Mouse (Mus musculus): ENCODE results near the gene A830005F24Rik. TPM values are rescaled to one million over a fixed set of nuclear protein-coding genes. Genes with fewer than 3 reads are reported as not detected.
A peak's percentile ranks its signal among the peaks of the same experiment; 100 is the strongest.

Gene A830005F24Rik
- polyA plus RNA-seq, 1 experiment from 2014 or later, result 1.4 TPM

DNA sequence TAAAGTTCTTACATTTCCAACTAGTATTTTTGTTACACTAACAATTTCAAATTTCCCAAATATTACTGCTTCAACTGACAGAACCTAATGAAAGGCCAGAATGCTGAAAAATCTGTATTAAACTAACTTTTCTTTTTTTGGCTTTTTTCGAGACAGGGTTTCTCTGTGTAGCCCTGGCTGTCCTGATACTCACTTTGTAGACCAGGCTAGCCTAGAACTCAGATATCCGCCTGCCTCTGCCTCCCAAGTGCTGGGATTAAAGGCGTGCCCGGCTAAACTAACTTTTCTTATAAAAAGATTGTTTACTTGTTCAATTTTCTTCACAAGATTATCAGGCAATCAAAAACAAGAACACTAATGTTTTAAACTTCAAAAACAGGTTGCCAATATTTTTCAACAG lies 31.5 kb downstream of the A830005F24Rik start:
- DNase-seq (ENCODE audit: low spot score), result no peak

DNA sequence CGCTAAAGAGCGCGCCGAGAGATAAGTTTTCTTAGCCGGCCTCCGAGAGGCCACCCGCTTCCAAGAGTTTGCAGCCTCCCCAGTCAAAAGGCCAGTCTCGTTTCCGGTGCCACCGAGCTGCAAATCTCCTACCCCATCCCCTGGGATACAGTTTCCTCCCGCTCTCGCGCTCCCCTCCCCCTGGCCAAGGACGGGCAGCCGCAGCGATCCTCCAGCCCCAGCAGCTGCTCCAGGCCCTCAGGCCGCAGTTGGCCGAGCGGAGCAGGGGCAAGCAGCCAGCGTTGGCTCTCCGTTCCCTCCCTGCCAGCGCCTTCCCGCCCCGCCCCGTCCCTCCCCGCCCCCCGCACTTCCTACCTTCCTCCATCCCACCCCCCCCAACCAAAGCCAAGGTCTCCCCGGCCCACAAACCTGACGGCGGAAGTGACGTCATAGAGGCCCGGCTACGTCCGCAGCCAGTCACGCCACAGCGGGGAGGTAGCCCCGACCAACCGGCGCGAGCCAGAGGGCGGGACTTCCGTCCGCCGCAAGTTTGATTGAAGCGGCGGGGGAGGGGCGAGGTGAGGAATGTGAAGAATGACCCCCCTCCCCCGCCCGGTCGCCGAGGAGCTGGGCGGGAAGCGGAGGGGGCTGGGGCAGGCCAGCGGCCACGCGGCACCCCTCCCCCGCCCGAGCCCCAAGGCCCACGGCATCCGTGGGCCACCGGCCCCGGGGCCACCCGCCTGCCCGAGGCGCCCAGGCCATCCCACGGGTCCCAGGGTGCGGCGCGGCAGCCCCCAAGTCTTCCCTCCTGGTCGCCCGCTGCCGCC lies 32.3 kb downstream of the A830005F24Rik start:
- DNase-seq (ENCODE audit: low spot score), result peak; percentile 99

DNA sequence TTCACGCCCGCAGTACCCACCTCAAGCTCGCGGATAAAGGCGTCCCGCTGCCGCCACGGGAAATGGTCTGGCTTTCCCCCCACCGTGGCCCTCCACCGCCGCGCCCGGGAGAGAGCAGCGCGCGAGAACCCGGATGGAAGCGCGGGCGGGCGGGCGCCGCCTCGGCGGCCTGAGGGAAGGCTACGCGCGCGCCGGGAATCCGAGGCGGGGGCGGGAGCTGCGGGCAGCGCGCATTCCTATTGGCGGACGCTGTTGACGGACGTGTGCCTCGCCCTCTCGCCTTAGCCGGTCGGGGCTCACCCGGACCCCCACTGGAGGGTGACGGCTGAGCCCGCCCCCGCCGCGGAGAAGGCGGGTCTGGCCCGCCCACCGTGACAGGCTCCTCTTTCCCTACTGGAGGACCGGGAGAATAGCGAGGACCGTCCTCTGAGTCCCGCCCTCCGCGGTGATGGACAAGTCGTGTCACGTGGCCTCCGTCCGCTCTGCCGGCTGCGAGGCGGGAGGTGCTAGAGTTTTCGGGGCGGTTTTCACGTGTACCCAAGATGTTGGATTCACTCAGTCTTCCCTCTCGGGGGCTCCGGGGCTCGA lies 33.1 kb downstream of the A830005F24Rik start:
- peak; percentile 97 for DNase-seq (ENCODE audit: low spot score)

DNA sequence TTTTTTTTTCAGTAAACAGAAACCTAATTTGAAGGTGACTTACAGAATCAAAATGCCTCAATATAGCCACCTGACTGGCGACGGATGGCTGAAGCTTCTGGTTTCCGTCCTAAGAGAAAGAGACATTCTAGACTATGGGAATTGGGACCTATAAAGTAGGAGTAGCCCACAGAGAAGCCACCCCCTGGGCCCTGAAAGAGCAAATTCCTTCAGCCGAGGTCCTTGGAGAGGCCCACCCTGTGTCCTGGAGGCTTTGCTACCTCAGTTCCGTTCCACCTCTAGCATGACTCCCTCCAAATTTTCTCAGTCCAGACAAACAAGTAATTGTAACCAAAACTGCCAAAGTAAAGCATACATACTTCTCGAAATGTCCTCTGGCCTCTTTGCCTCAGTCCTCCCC lies 34.3 kb downstream of the A830005F24Rik start:
- DNase-seq (ENCODE audit: low spot score), result no peak

DNA sequence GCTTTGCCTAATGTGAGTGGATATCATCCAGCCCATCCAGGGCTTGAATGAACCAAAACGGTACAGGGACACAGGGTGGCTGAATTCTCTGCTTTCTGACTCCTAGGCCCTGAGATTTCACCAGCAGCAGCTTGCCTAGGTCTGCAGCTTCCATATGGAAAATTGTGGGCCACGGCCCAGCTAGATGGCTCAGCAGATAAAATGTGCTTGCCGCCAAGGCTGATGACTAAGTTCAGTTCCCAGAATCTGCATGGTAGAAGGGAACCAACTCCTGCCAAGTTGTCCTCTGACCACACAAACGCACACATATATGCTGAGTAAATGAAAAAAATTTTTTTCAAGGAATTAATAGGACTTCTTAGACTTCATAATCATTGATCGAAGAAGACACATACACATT lies 34.9 kb downstream of the A830005F24Rik start:
- no peak for DNase-seq (ENCODE audit: low spot score)

DNA sequence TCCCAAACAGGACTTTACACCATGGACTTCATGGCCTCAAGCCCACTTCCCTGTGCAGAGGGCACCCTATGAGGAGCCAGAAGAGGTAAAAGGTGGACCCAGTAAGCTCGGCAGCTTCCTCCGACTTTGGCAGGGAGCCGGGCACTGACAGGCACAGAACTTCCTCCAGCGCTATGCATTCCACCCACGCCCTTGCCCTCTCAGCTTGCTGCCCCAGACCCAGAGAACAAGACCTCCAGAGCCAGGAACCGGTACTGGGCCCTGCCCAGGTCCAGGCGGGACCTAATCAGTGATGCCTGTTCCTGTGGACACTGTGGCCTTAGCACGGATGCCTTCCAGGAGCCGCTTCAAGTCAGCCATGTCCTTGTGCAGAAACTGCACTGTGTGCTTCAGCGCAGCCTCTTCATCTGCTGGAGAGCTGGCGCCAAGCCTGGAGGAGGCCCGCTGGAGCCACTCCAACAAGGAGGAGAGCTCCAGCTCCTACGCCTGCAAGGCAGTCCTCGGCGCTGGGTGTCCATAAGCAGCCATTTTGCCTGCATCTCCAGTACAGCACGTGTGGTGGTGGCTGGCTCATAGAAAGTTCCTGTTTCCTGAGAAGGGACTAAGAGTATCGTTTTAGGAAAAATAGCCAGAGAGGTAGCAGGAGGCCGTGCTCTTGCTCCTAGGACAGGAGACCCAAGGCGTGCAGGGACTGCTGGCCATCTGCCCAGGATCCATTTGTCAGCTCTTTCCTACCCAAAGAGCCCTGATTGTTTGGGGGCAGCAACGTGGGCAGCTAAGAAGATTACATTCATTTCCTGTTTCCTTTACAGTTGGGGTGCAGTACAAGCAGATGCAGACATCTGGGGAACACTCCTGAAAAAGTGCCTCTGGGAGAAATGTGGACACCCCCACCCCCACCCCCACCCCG lies 39.1 kb downstream of the A830005F24Rik start:
- DNase-seq (ENCODE audit: low spot score), result no peak

DNA sequence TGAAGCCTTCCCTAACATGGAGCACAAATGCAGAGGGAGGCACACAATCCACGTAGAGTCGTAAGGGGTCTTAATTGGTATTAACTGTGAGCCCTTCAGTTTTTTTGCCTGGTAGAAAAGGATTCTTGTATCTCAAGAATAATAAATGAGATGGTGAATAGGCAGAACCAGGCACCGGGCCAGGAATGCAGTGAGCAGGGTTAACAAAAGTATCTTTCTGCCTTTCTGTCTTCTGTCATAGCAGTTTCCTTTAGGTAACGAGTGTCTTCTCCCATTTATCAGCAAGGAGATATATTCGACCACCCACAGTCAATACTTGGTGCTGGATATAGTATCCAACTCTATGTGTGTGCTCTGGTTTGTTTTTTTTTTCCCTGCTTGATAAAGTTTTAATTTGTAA lies 40.1 kb downstream of the A830005F24Rik start:
- DNase-seq (ENCODE audit: low spot score), result no peak

DNA sequence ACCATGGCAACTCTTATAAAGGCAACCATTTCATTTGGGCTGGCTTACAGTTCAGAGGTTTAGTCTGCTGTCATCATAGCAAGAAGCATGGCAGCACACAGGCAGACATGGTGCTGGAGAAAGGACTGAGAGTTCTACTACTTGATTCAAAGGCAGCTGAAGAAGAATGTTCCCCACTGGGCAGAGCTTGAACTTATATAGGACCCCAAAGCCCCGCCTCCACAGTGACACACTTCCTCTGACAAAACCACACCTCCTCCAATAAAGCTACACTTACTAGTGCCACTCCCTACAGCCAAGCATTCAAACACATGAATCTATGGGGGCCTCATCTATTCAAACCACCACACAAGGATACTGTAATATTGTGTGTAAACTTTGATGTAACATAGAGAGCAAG lies 41.2 kb downstream of the A830005F24Rik start:
- DNase-seq (ENCODE audit: low spot score), result no peak

DNA sequence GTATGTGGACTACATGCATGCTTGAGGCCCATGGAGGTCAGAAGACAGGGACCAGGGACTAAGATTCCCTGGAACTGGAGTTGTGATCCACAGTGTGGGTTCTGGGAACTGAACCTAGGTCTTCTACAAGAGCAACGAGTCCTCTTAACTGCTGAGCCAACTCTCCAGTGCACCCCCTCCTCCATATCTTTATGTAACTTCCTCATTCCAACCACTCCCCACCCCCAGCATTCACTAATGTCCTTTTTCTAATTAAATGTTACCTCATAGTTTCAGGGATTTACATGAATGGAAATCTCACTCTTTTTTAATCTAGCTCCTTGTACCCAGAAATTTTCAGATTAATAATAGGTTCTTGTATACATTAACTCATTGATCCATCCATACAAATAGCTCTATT lies 42.6 kb downstream of the A830005F24Rik start:
- DNase-seq (ENCODE audit: low spot score), result no peak

DNA sequence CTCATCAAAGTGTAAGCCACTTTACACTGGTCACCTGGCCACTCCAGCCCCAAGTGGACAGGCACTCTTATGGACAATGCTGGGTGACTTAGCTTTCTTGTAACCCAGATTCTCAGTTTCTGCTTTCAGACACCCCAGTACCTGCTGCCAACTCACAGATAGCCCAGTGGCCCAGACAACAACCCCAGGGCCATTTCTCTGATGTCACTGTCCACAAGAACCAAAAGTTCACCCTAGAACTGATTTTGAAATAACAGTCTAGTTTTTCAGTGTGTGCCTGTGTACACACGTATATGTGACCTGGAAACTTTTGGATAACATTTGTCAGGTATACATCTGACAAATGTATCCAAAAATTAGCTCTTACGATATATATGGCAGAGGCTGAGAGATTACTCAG lies 48.1 kb downstream of the A830005F24Rik start:
- DNase-seq (ENCODE audit: low spot score), result no peak

DNA sequence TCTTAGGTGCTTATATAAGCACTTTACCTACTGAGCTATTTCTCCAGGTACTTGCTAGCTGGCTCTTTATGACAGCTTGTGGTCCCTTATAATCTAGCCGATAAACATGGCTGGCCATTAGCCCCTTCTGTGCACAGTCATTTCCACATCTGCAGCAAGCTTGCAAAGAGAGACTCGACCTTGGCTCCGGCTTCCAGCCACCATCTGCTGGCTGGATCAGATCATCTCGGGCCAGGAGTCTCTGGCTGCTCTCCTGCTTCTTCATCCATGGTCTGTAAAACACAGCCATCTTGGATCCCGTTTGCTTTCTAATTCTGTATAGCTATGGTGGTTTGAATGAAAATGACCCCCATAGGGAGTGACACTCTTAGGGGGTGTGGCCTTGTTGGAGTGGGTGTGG lies 49.0 kb downstream of the A830005F24Rik start:
- no peak for DNase-seq (ENCODE audit: low spot score)

MicroRNAs encoded within 50 kb of the gene (microRNA counts, 519-probe panel; counts per million panel counts)
- microRNA mmu-let-7a (9,167 counts per million, percentile 99 among the panel's probes with 10 or more counts), microRNA mmu-let-7d (7,984 counts per million, percentile 97 among the panel's probes with 10 or more counts), microRNA mmu-let-7f (7,219 counts per million, percentile 95 among the panel's probes with 10 or more counts)

Small RNAs within 50 kb of the gene (microRNA-seq; reads per million reads assigned to microRNA genes)
- not detected for gene Gm24111 (ENCODE audit: borderline number of aligned reads)
- 402 reads per million, percentile 61 among the genes with 10 or more reads in this experiment for gene Mirlet7a-1 (ENCODE audit: borderline number of aligned reads)
- 8,800 reads per million, percentile 91 among the genes with 10 or more reads in this experiment for gene Mirlet7d (ENCODE audit: borderline number of aligned reads)
- gene Mirlet7f-1 (ENCODE audit: borderline number of aligned reads), result not detected

Other genes starting within 250 kb of the A830005F24Rik start
- gene Zfp169, start 119 bp upstream of the A830005F24Rik start, polyA plus RNA-seq (2015; fragmentation: Nextera tagmentation; extraction: Ambion mirVana), result 3.6 and 4.2 TPM in 2 replicates
- 1.4 and 1.9 TPM in 2 replicates for gene Ptpdc1, start 112.1 kb downstream of the A830005F24Rik start, polyA plus RNA-seq (2015; fragmentation: Nextera tagmentation; extraction: Ambion mirVana)
- gene Barx1, start 149.4 kb downstream of the A830005F24Rik start, polyA plus RNA-seq (2015; fragmentation: Nextera tagmentation; extraction: Ambion mirVana), result 0.30 and 0.38 TPM in 2 replicates

All from thymus, postnatal 0 days (tissue).